Mouse (Mus musculus) CH12.LX (cell line): ENCODE data around the gene Cacna1b. TPM values are rescaled to one million over a fixed set of nuclear protein-coding genes. Genes with fewer than 3 reads are reported as not detected.

Experiments
- DNase-seq: peaks from one replicate; pipeline ENCODE4 v3.0.0-alpha.2; 2013; ENCODE audit errors: extremely low read depth
- H3K27ac ChIP-seq: 2 replicates; pipeline ENCODE4 v1.5.1; 2012; ENCODE audit warnings: low read depth, mild to moderate bottlenecking, control low read depth, moderate library complexity; ENCODE audit not compliant: insufficient read depth
- H3K27me3 ChIP-seq: replicated peaks from 2 replicates; pipeline ENCODE3; 2012; ENCODE audit warnings: inconsistent platforms
- H3K36me3 ChIP-seq, 2 experiments: replicated peaks in 1 of 2; 2 replicates each; pipeline versions ENCODE3 to v1.6.1; 2012; ENCODE audit warnings: inconsistent platforms in 1 of 2, low read length in 1 of 2, mild to moderate bottlenecking in 1 of 2, mixed read lengths in 1 of 2, moderate library complexity in 1 of 2; ENCODE audit not compliant: control insufficient read depth in 1 of 2, insufficient read depth in 1 of 2
- H3K4me1 ChIP-seq, 2 experiments: 2 replicates each; pipeline ENCODE4 v1.6.1; 2012; ENCODE audit warnings: inconsistent platforms in 1 of 2, moderate library complexity in 1 of 2; ENCODE audit not compliant: insufficient read depth in 2 of 2, control insufficient read depth in 1 of 2
- H3K4me2 ChIP-seq: 2 replicates; pipeline ENCODE4 v1.6.1; 2012; ENCODE audit warnings: low read depth, mild to moderate bottlenecking, control low read depth; ENCODE audit not compliant: poor library complexity, insufficient read depth, severe bottlenecking
- H3K4me3 ChIP-seq, 3 experiments: fragments of 150-350 bp in 1 of 3; sonication (generic) in 1 of 3; replicated peaks in 1 of 3; 2 replicates each; pipeline versions ENCODE3 to v1.5.1; 2011 to 2012; ENCODE audit warnings: low read depth in 2 of 3, low read length in 2 of 3, mild to moderate bottlenecking in 2 of 3, moderate library complexity in 2 of 3, control low read depth in 1 of 3, improper control_type of control experiment in 1 of 3, inconsistent platforms in 1 of 3, mixed read lengths in 1 of 3; ENCODE audit not compliant: poor library complexity in 1 of 3
- H3K79me2 ChIP-seq: replicated peaks from 2 replicates; pipeline ENCODE4 v1.6.1; 2012; ENCODE audit warnings: mild to moderate bottlenecking, moderate library complexity; ENCODE audit not compliant: control insufficient read depth, poor library complexity, insufficient read depth, severe bottlenecking; ENCODE audit errors: extremely low read depth
- H3K9ac ChIP-seq: 2 replicates; pipeline ENCODE4 v1.6.1; 2012; ENCODE audit warnings: low read depth, mild to moderate bottlenecking, control low read depth, moderate library complexity; ENCODE audit not compliant: insufficient read depth
- H3K9me3 ChIP-seq: replicated peaks from 2 replicates; pipeline ENCODE3; 2012; ENCODE audit warnings: low read length, inconsistent platforms, mixed read lengths
- HCFC1 ChIP-seq: IDR thresholded peaks from 2 replicates; pipeline ENCODE4 v1.6.1; 2012; ENCODE audit warnings: low read depth, mild to moderate bottlenecking, inconsistent platforms, low read length, improper control_type of control experiment
- ZKSCAN1 ChIP-seq: IDR thresholded peaks from 2 replicates; pipeline ENCODE4 v1.6.1; 2012; ENCODE audit warnings: low read depth, inconsistent platforms, low read length, improper control_type of control experiment, borderline replicate concordance
- dilution Hi-C: fragments of 300-500 bp; cut with MboI; formaldehyde crosslinking; loops from 2 replicates; pipeline ENCODE4 v1.14.3; 2020; ENCODE audit warnings: low sequenced_read_pairs; ENCODE audit not compliant: extremely low pct_unique_long_range_greater_than_20kb, extremely low pct_ligation_motif_present
- in situ Hi-C: fragments of 300-500 bp; cut with MboI; formaldehyde crosslinking; loops from 3 replicates; pipeline ENCODE4 v1.14.3; 2019; ENCODE audit warnings: low sequenced_read_pairs, low pct_ligation_motif_present, low pct_unique_long_range_greater_than_20kb, mixed read lengths
- polyA plus RNA-seq: library from polyadenylated mRNA; unstranded; fragments of >175 nt; gene quantifications from 2 replicates; pipeline ENCODE4 v1.2.1, GENCODE M21; 2012; ENCODE audit warnings: low read depth; ENCODE audit not compliant: insufficient read length
- total RNA-seq, 2 experiments: library from RNA; depleted of rRNA; stranded (reverse); fragments of 300-350 nt in 1 of 2; fragments of >200 nt in 1 of 2; gene quantifications; 2 replicates each; pipeline ENCODE4 v1.2.3; 2012 to 2014

Cacna1b gene
- total and polyA plus RNA-seq, 3 experiments = 0.16 to 0.72 TPM; not detected in 1

- in situ Hi-C loops = no loop called here
- no peaks in the 10 kb centered on the region for H3K36me3 ChIP-seq
- dilution Hi-C loops = no loop called here
- DNase-seq = no peak
- H3K4me3 ChIP-seq = no peak overlapping the region
- no peaks in the 10 kb centered on the region for H3K27me3 ChIP-seq
- H3K4me1 ChIP-seq = no peaks in the 10 kb centered on the region
- no peaks in the 10 kb centered on the region for H3K79me2 ChIP-seq
- no peak overlapping the region for H3K9ac ChIP-seq
- TF ChIP-seq HCFC1 (no peak), ZKSCAN1 (no peak)
- no peaks in the 10 kb centered on the region for H3K9me3 ChIP-seq
- H3K4me2 ChIP-seq = no peak overlapping the region
- no peak overlapping the region for H3K27ac ChIP-seq
Observed at GRCm38 (mm10) chr2:24553962-24554361, 209.0 kb downstream of the Cacna1b start.

Other genes with a start within 250 kb of the Cacna1b start
- 27.2 and 30.4 TPM in 2 replicates for gene Ehmt1, start 156.5 kb upstream of the Cacna1b start, total RNA-seq (2012; rRNA removed)
- 21.4 and 25.5 TPM in 2 replicates for gene Ehmt1, start 156.5 kb upstream of the Cacna1b start, total RNA-seq (2014; rRNA removed)
- 30.7 and 33.4 TPM in 2 replicates for gene Ehmt1, start 156.5 kb upstream of the Cacna1b start, polyA plus RNA-seq
- 25.9 and 31.5 TPM in 2 replicates for gene Arrdc1, start 172.1 kb upstream of the Cacna1b start, total RNA-seq (2012; rRNA removed)
- 23.2 and 24.6 TPM in 2 replicates for gene Arrdc1, start 172.1 kb upstream of the Cacna1b start, total RNA-seq (2014; rRNA removed)
- 27.7 and 32.8 TPM in 2 replicates for gene Arrdc1, start 172.1 kb upstream of the Cacna1b start, polyA plus RNA-seq
- gene Zmynd19, start 186.6 kb upstream of the Cacna1b start, total RNA-seq (2012; rRNA removed) = 40.9 and 49.7 TPM in 2 replicates
- 41.6 and 44.6 TPM in 2 replicates for gene Zmynd19, start 186.6 kb upstream of the Cacna1b start, total RNA-seq (2014; rRNA removed)
- gene Zmynd19, start 186.6 kb upstream of the Cacna1b start, polyA plus RNA-seq = 70.2 and 90.9 TPM in 2 replicates
- gene Dph7, start 199.2 kb upstream of the Cacna1b start, total RNA-seq (2012; rRNA removed) = 24.1 and 24.6 TPM in 2 replicates
- 23.4 and 25.4 TPM in 2 replicates for gene Dph7, start 199.2 kb upstream of the Cacna1b start, total RNA-seq (2014; rRNA removed)
- 24.7 and 26.1 TPM in 2 replicates for gene Dph7, start 199.2 kb upstream of the Cacna1b start, polyA plus RNA-seq
- 58.3 and 77.3 TPM in 2 replicates for gene Mrpl41, start 211.9 kb upstream of the Cacna1b start, total RNA-seq (2012; rRNA removed)
- 118 and 123 TPM in 2 replicates for gene Mrpl41, start 211.9 kb upstream of the Cacna1b start, total RNA-seq (2014; rRNA removed)
- gene Mrpl41, start 211.9 kb upstream of the Cacna1b start, polyA plus RNA-seq = 69.4 and 77.8 TPM in 2 replicates
- gene Pnpla7, start 212.9 kb upstream of the Cacna1b start, total RNA-seq (2012; rRNA removed) = 26.1 and 26.3 TPM in 2 replicates
- 17.5 and 18.5 TPM in 2 replicates for gene Pnpla7, start 212.9 kb upstream of the Cacna1b start, total RNA-seq (2014; rRNA removed)
- 23.4 and 23.6 TPM in 2 replicates for gene Pnpla7, start 212.9 kb upstream of the Cacna1b start, polyA plus RNA-seq